Mouse (Mus musculus) adrenal gland, adult 18-20 months (tissue): ENCODE measurements around the gene Pmis2. TPM values are rescaled to one million over a fixed set of nuclear protein-coding genes. Genes with fewer than 3 reads are reported as not detected.

ENCODE experiments used
- DNase-seq, 2 experiments: peaks; one replicate each; pipeline ENCODE4 v3.0.0; 2021 to 2022; ENCODE audit warnings: low spot score in 2 of 2
- long read RNA-seq, 2 experiments: library from polyadenylated mRNA; stranded (forward); transcript quantifications; one replicate each; pipeline ENCODE4 v2.0.0; 2021
- total RNA-seq, 2 experiments: library from RNA; stranded (reverse); gene quantifications; 1 replicate in 1 of 2; 2 replicates in 1 of 2; pipeline ENCODE4 v1.2.3; 2021

Pmis2 gene
- not detected for total RNA-seq
- long read RNA-seq, experiment 1, result 0 reads
- long read RNA-seq, experiment 2, result 0 reads

GRCm38 (mm10) chr7:30671480-30671879, at the start of gene Pmis2:
TSS of gene Pmis2 (minus strand) at chr7:30671605.
- no peak for DNase-seq

GRCm38 (mm10) chr7:30719669-30720068, 48.3 kb upstream of the Pmis2 start:
- DNase-seq, result no peak

DNA sequence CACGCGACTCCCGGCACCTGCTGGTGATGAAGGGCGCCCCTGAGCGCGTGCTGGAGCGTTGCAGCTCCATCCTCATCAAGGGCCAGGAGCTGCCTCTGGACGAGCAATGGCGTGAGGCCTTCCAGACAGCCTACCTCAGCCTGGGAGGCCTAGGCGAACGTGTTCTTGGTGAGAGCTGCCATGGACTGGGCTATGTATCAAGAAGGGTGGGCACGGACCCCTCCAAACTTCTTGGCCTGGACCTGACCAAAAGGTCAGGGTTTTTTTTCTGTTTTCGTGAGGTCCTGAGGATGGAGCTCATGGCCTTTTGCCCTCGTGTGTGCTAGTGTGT, 46.3 kb upstream of the Pmis2 start:
- no peak for DNase-seq

- DNase-seq, result peak; percentile 66 to 76
These were observed 45.8 kb upstream of the Pmis2 start for GRCm38 (mm10) chr7:30717006-30717715.

- DNase-seq, result no peak
These were observed 40.5 kb upstream of the Pmis2 start, which contains the start of gene Atp4a for GRCm38 (mm10) chr7:30711942-30712341. TSS of gene Atp4a (plus strand) at chr7:30712209.

- no peak for DNase-seq
These were observed 36.0 kb upstream of the Pmis2 start for GRCm38 (mm10) chr7:30707441-30707840.

DNA sequence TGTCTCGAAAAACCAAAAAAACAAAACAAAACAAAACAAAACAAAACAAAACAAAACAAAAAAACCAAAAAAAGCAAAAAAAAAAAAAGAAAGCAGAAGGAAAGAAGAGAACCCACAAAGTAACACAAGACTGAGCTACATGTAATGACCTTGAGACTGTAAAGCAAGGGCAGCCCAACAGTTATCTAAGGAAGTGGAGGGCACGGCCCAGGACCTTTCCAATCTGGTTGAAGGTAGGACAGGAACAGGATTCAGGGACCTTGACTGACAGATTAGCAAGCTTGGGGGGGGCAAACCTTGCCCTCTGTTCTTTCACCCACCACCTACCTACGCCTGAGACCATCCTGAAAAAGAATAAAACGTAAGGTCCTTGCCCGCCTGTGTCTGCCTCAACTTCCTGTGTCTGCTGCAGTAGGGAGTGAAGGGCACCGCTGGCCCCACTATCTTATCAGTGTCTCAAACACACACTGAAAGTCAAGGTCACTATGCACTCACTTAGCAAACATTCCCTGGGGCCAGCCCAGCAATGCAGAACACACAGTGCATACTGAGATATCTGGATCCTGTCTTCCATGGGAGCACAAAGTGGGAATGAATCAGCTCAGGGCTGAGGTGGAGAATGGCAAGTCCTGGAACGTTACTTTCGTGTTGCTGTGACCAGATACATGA, 34.9 kb upstream of the Pmis2 start:
- peak; percentile 26 to 42 for DNase-seq

DNA sequence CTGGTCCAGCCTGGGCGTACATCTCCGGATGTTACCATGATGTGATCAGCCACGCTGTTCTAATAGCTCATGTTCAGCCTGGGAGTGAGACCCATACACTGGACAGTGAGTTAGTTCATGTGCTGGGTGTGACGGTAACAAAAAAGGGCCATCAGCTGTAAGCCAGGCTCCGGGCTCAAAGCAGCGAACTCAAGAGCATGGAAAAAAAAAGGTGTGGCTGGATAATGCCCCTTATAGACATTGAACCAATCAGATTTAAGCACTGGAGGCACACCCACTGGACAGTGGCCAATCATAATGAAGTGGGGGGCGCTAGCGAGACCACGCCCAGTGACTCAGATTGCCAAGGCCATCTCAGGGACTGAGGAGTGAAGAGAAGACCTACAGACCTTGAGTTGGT, 27.2 kb upstream of the Pmis2 start, which contains the start of gene 2200002J24Rik:
TSS of gene 2200002J24Rik (plus strand) at position 338 of the 400 bp plus-strand sequence.
- DNase-seq, result peak; percentile 46 to 62

DNA sequence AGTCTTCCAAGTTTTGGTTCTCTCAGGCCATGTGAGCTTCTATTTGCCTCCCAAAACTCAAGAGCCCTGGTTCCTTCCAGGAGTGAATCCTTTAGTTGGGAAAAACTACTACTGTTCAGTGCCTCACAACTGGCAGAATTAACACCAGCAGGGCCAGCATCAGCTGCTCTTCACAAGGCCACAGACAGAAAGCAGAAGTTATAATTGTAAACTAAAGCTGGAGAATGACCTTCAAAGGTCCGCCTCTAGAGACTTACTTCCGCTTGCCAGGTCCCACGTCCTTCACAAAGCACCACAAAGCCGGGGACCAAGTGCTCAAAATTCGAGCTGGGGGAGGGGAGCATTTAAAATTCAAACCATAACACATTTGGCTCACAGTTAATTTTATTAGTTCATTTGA, 26.7 kb upstream of the Pmis2 start:
- DNase-seq, result no peak

- no peak for DNase-seq
These were observed 16.9 kb upstream of the Pmis2 start for GRCm38 (mm10) chr7:30688325-30688724.

GRCm38 (mm10) chr7:30683425-30683824, 12.0 kb upstream of the Pmis2 start:
- no peak for DNase-seq

- DNase-seq, result peak in 1 of 2 experiments; percentile 10
These were observed 10.5 kb upstream of the Pmis2 start for GRCm38 (mm10) chr7:30681897-30682296.

DNA sequence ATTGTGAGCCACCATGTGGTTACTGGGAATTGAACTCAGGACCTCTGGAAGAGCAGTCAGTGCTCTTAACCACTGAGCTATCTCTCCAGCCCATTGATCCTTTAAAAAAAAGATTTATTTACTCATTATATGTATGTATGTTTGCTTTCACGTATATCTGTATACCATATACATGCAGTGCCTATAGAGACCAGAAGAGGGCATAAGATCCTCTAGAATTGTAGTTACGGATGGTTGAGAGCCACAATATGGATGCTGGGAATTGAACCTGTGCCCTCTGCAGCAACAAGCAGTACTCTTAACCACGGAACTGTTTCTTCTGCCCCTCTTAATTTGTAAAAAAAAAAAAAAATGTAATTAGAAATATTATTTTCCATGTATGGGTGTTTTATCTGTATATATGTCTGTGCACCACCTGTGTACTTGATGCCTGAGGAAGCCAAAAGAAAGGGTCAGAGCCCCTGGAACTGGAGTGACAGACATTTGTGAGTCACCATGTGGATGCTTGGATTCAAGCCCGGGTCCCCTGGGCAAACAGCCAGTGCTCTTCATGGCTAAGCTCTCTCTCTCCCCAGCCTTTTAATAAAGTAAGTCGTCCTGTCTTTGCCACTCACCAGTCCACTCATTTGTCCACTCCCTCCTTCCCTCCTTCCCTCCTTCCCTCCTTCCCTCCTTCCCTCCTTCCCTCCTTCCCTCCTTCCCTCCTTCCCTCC, 7.0 kb upstream of the Pmis2 start:
- peak; percentile 58 to 66 for DNase-seq

- DNase-seq, result no peak
These were observed 2.2 kb downstream of the Pmis2 start for GRCm38 (mm10) chr7:30669229-30669628.

GRCm38 (mm10) chr7:30665321-30665720, 6.1 kb downstream of the Pmis2 start:
- no peak for DNase-seq

GRCm38 (mm10) chr7:30664529-30665200, 6.7 kb downstream of the Pmis2 start, which contains the start of gene Haus5:
TSS of gene Haus5 (minus strand) at chr7:30664994.
- DNase-seq, result peak; percentile 88 to 90

DNA sequence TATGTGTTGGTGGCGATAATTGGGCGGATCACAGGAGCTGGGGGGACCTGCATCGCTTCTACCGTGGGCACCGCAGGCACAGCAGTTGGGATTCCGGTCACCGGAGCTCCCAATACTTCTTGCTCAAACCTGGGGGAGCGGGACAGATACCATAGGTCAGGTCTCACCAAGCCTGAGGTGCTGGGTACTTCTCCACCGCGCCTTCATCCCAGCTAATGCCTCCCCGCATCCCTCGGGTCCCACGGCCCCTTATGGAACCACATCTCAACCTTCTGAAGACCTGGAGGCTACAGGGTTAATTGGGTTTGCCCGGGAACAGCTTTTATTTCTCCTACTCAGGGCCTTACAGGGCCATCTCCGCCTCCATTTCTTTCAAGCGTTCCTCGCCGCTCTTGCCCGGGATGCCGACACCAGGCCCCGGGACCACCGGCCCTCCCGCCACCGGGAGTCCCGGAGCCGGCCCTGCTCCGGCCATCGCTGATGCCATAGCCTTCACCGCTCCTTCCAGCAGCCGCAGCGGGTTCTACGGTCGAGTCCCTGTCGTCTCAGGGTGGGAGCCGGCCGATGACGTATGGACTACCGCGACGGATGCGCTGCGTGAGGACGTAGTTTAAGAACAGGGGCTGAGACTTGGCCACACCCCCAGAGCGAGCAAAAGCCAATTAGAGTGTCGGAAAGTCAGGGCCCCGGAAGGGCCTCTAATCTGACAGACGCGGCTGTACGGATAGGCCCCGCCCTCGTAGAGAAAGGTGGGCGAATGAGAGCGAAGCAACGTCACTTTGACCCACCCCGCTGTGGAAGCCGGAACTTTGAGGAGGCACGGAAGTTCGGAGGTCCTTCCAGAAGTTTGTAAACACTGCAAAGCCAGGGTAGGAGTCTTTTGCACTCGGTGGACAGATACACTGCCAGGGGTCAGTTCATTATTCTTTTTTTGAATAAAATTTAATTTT, 21.5 kb downstream of the Pmis2 start, which contains the start of gene Rbm42:
TSS of gene Rbm42 (minus strand) at position 727 of the 950 bp plus-strand sequence.
- peak; percentile 92 to 94 for DNase-seq

DNA sequence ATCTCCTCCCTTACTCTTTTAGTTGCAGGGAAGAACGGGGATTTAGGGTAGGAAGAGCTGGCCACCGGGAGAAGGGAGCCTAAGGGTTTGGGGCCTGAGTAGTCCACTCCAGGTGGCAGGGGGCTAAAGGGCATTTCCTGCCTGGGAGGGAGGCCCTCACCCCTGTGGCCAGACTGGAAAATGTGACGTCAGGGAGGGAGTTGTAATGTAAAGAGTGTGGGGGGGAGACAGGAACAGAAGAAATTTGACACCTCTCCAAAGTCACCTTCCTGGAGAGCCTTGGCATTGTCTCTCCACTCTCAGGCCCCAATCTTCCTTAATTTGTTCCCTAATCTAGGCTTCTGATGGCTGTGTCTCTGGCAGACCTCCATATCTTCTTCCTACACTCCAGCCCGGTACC, 32.3 kb downstream of the Pmis2 start:
- no peak for DNase-seq

- DNase-seq, result no peak
These were observed 35.0 kb downstream of the Pmis2 start for GRCm38 (mm10) chr7:30636395-30636794.

- no peak for DNase-seq
These were observed 35.7 kb downstream of the Pmis2 start, which contains the start of gene Etv2 for GRCm38 (mm10) chr7:30635752-30636151. TSS of gene Etv2 (minus strand) at chr7:30635852.
